Mouse (Mus musculus) T-helper 1 cell (primary cell): ENCODE data around the gene Ralb.

ENCODE experiments used
- in situ Hi-C: fragments of 300-600 bp; cut with MboI, MseI; formaldehyde crosslinking; loops from one replicate; pipeline ENCODE4 v1.15.1; 2025; ENCODE audit warnings: high pct_unique_total_duplicates

The Ralb gene

DNA sequence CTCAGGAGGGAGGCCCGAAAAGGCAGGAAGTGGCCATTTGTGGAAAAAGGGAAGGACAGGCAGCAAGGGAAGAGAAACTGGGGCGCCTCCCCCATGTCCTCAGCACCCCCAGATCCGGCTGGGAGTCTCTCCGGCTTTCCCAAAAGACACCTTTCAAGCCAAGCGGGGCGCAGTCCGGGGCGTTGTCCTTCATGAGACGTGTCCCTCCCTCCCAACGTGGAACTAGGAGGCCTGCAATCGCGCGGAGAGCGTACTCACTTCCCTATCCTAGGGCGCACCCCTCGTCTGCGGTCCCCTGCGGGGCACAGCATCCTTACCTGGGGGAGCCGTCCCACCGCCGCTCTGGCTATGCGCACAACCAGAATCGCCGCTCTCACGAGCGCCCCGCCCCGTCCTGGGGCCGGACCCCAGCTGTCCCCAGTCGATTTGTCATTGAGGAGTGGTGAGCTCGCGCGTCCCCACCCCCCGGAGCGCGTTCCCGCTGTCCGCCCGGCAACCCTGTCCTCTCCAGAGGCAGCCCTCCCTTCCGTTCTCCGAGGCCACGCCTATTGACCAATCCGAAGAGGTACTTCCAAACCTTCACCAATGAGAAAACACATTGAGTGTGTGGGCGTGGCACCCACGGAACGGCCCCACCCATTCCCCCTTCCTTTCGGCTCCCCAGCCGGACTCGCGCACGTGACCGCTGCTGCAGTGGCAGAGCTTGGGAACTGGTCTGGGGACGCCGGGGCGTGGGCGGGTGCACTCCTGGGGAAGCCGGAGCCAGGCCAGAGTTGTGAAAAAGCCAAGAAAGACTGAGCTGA, at the start of gene Ralb:
Gene Ralb (minus strand): TSS at position 535 of the 803 bp plus-strand sequence.
- in situ Hi-C loops = no loop called here

GRCm38 (mm10) chr1:119551651-119552050, 47.1 kb upstream of the Ralb start:
- in situ Hi-C loops = no loop called here

- in situ Hi-C loops = no loop called here
These were observed 45.5 kb upstream of the Ralb start for GRCm38 (mm10) chr1:119550064-119550463.

DNA sequence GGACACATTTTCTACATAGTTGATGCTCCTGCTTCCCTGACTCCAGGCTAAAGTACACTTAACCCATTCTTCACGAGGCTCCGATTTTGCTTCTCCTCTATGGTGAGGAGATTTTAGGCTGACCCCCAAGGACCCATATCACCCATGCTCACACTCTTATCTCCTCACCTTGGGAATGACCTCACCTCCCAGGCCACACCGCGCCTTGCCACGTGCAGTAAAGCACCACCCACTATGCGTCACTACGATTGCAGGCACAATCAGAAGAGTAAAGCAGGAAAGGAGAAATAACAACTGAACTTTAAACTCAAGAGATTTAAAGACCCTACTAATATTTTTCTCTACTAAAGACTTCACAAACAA, 44.7 kb upstream of the Ralb start:
- in situ Hi-C loops = loop anchor here (10.0 kb wide), 2 partner anchors 105 to 345 kb away; no protein-coding TSS in a partner anchor

GRCm38 (mm10) chr1:119548668-119549326, 44.2 kb upstream of the Ralb start:
- in situ Hi-C loops = loop anchor here (10.0 kb wide), 2 partner anchors 106 to 346 kb away; no protein-coding TSS in a partner anchor

- in situ Hi-C loops = loop anchor here (10.0 kb wide), 2 partner anchors 108 to 348 kb away; no protein-coding TSS in a partner anchor
These were observed 41.9 kb upstream of the Ralb start for GRCm38 (mm10) chr1:119546490-119546889.

DNA sequence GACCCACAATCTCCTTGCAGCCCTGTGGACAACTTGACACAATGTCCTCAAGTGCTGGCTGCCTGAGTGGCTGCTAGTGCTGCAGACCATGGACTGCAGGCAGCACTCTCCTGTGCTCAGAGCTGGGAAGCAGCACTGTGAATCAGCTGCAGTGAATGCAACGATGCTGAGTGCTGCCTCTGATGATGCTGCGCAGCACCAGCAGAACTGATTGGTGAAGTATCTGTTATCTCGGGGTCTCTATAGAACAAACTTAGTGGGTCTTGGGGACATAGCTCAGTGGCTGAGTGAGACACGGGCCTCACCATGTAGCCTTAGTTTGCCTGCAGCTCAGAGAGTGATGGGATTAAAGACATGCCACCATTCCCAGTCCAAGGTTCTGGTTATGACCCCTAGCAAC, 41.1 kb upstream of the Ralb start:
- in situ Hi-C loops = loop anchor here (10.0 kb wide), 2 partner anchors 109 to 349 kb away; no protein-coding TSS in a partner anchor

DNA sequence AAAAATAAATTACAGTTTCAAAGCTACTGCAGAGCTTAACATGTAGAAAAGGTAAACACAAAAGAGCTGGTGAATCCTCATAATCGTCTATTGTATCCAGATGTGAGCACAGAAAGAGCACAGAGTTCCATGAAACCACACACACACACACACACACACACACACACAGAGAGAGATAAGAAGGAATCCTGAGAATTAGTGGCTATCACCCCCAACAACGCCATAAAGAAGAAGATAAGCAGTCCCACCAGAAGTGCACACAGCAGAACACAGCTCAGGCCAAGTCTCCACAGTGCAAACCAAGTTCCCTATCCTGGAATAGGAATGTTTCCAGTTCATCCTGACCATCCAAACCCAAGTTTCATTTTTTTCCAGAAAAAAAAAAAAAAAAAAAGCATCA, 40.6 kb upstream of the Ralb start:
- in situ Hi-C loops = loop anchor here (10.0 kb wide), 2 partner anchors 110 to 350 kb away; no protein-coding TSS in a partner anchor

GRCm38 (mm10) chr1:119544611-119545155, 40.1 kb upstream of the Ralb start:
- in situ Hi-C loops = loop anchor here (10.0 kb wide), 2 partner anchors 110 to 350 kb away; no protein-coding TSS in a partner anchor

- in situ Hi-C loops = loop anchor here (10.0 kb wide), 2 partner anchors 111 to 351 kb away; no protein-coding TSS in a partner anchor
These were observed 38.7 kb upstream of the Ralb start for GRCm38 (mm10) chr1:119543316-119543715.

DNA sequence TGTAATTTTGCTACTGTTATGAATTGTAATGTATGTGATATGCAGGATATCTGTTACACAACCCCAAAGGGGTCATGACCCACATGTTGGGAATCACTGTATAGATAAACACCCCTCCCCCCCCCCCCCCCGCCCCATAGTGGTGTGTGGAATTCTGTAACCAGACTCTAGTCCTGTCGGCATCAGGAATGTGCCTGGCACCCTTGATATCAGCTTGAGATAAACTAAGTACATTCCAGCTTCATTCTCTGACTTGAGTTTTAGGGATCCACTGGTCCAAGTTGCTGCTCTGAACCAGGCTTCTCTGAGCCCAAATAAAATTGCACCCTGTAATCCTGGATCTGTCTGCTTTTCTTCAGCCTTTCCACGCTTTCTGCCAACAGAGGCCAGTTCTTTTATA, 37.0 kb upstream of the Ralb start:
- in situ Hi-C loops = loop anchor here (10.0 kb wide), 2 partner anchors 113 to 353 kb away; no protein-coding TSS in a partner anchor

GRCm38 (mm10) chr1:119540836-119541557, 36.4 kb upstream of the Ralb start:
- in situ Hi-C loops = loop anchor here (10.0 kb wide), 2 partner anchors 114 to 354 kb away; no protein-coding TSS in a partner anchor

- in situ Hi-C loops = no loop called here
These were observed 34.7 kb upstream of the Ralb start for GRCm38 (mm10) chr1:119539252-119539651.

- in situ Hi-C loops = no loop called here
These were observed 33.1 kb upstream of the Ralb start for GRCm38 (mm10) chr1:119537651-119538050.

DNA sequence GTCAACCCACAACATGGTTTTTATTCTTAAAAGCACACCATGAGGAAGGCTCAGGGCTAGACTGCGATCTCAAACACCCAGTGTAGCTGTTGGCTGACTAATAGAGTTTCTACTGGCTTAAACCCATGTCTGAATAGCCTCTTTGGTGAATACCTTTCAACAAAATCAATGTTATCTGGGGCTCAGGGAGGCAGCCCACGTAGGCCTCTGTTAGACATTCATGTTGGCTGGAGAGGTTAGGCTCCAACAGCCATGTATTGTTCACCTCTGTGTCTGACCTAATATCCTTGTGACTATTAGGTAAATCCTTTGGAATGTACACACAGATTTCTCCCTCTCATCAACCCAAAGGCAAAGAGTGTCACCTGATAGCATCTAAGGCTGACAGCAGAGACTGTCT, 31.5 kb upstream of the Ralb start:
- in situ Hi-C loops = no loop called here

DNA sequence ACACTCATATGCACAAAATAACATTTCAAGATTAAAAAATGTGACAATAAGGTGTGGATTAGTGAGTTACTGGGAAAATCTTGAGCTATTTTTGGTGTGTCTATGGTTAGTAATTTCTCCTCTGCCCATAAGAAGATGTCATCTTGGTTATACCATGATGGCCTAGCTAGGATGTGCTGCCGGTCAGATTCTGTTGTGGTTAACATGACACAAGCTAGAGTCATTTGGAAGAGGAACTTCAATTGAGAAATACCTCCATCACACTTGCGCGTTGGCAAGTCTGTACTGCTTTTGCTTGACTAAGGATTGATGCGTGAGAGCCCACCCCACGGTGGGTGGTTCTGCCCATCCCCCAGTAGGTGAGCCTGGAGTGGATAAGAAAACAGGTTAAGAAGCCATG, 29.7 kb upstream of the Ralb start:
- in situ Hi-C loops = no loop called here

- in situ Hi-C loops = no loop called here
These were observed 28.7 kb upstream of the Ralb start for GRCm38 (mm10) chr1:119533093-119533805.

DNA sequence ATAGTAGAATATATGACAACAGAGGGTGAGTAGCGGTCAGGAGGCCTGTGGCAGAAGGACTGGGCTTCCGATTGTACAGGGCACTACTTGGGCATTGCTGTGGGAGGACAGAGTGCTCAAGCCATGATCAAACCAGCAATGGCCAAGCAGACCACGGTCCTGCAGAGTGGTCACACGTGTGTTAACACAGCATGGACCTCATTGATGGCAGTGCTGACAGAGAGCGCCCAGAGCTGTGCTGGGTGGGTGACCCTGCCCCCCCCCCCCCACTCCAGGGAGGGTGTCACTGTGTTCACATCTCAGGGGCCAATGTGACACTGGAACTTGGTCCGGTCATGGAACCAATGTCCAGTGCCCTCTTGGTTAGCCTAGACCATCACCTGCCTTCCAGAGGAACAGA, 27.6 kb upstream of the Ralb start:
- in situ Hi-C loops = no loop called here

- in situ Hi-C loops = no loop called here
These were observed 26.3 kb upstream of the Ralb start for GRCm38 (mm10) chr1:119530941-119531340.

DNA sequence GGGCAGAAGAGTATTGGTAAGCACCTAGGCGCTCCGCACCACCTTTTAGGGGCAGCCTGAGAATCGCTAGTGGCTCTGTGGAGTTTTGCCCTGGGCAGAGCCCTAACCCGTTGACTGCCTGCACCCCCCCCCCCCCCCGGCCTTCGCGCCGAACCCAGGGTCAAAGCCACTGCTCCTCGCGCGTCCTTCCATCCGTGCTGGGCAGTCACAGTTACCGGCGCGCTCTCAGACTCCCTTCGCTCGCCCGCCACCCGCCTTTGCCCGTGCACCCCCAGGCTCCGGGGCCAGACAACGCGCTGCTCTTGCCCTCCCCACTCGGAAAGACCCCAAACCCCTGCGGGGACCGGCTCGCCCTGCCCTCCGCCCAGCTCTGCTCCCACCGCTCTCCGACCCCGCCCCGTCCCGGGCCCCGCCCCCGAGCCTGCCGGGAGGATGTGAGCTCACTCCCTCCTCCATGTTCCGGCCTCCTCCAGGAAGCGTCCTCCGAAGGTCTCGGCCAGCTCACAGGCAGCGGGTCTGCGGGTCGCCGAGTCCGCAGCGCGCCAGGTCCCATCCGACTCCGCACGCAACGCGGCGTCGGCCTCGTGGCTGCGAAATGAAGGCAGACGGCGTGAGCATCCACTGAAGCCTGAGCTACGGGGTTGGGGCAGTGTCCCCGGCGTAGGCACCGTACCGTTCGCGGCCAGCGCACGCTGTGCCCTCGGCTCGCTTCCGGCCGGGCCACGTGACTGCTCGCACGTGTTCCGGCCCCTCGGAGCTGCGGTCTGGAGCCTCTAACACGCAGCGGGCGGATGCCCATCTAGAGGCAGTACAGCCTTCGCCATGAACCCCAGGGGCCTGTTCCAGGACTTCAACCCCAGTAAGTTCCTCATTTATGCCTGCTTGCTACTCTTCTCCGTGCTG, 21.3 kb upstream of the Ralb start, which contains the start of gene Tmem185b:
Gene Tmem185b (plus strand): TSS at position 472 of the 903 bp plus-strand sequence.
- in situ Hi-C loops = no loop called here
